Mouse (Mus musculus) hematopoietic stem cell, adult 5-6 weeks (primary cell): Measurements from ENCODE around the gene Grin1. TPM values are rescaled to one million over a fixed set of nuclear protein-coding genes. Genes with fewer than 3 reads are reported as not detected.
A peak's percentile ranks its signal among the peaks of the same experiment; 100 is the strongest.

Source experiments
- ATAC-seq, 2 experiments: fragments of 125-278 bp in 1 of 2; replicated peaks in 1 of 2; 2 replicates each; pipeline ENCODE4 v1.8.0; 2016 to 2017; ENCODE audit warnings: inconsistent platforms in 2 of 2, mild to moderate bottlenecking in 2 of 2, moderate number of reproducible peaks in 2 of 2, low read depth in 1 of 2, moderate TSS enrichment in 1 of 2; ENCODE audit not compliant: low FRiP score in 2 of 2, poor library complexity in 2 of 2, severe bottlenecking in 2 of 2, insufficient read depth in 1 of 2, low TSS enrichment in 1 of 2
- total RNA-seq: library from RNA; stranded (forward); fragments of 172-1452, 232-1000 nt; gene quantifications from 2 replicates; pipeline ENCODE4 v1.2.3, GENCODE M21; 2017

Grin1 gene
- total RNA-seq, 1 experiment from 2014 or later, result not detected

DNA sequence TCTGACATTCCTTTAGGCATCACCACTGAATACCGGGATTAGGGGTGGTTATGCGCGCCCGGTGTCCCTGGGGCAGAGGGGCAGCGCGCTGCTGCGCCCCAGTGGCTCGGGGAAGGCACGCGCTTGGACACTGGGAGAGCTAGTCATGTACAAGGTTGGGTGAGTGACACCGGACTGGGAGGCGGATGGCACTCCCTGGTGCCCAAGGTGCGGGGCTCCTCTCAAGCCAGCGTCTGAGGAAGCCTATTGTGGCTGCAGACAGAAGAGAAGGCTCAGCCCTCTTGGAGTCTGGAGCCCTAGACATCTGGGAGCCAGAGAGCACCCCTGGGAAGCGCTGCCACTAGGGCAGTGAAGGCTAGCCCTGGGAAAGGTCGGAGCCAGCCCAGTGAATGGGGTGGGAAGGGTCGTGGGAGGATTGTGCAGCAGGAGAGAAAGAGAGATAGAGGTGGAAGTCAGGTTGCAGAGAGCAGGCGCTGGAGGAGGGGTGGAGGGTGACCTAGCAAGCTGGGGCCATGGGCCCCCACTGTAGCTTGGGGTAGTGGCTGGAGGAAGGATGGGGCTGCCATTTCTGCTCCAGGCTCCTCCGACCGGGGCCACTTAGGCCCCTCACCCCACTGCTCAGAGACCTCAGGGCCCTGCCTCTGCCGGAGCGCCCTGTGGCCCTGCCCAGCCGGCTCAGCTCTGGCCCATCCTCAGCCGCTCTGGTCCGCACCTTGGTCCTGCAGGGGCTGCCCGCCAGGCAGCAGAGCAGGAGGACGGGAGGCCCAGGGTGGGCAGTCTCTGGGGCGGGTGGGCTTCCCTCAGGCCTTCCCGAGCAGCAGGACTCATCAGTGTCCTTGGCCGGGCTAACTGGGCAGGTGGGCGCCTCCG is 27.6 kb downstream of the Grin1 start:
- ATAC-seq, result no peak

DNA sequence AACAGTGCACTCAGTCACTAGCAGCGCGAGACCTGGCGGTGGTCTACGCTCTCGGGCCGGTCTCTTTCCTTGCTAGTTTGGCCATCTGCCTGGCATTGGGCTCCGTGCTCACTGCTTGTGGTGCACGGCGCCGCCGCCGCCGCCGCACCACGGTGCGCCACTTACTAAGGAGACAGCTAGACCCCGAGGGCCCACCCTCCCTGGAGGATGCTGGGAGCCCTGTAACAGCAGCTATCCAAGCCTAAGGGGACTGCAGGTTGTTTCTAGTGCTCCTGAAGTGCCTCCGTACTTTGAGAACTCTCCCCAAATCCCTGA is 28.2 kb downstream of the Grin1 start:
- no peak for ATAC-seq

DNA sequence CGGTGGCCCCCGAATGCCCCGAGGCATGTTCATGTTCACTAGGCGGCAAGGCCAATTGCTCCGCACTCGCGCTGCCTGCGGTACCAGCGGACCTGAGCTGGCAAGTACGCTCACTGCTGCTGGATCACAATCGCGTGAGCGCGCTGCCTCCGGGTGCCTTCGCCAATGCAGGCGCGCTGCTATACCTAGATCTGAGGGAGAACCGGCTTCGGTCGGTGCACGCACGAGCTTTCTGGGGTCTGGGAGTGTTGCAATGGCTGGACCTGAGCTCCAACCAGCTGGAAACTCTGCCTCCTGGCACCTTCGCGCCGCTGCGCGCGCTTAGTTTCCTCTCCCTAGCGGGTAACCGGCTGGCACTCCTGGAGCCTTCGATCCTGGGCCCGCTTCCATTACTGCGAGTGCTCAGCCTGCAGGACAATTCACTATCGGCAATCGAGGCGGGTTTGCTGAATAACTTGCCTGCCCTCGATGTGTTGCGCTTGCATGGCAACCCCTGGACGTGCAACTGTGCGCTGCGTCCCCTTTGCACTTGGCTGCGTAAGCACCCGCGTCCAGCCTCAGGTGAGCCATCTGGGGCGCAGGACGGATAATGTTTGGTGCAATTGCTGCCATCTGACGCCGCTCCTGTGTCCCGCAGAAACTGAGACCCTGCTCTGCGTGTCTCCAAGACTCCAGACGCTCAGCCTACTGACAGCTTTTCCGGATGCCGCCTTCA is 28.7 kb downstream of the Grin1 start:
- no peak for ATAC-seq

DNA sequence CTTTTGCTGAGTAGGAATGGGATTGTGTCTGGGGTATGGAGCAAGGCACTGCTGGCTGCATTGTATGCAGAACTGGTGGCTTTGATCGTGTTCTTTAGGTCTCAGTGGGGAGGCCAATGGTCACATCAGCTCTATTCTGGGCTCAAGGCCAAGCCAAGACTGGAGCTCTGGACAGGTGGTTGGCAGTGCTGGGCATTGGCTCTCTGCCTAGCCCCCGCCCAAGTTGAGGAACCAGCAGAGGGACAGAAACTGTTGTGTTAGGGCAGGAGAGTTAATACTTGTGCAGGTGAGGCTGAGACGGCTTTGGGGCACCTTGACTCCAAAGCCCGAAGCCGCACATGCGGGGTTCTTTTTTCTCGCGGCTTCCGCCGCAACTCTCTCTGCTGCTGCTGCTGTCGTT is 29.3 kb downstream of the Grin1 start, which contains the start of gene Lrrc26:
Lrrc26 (plus strand) TSS at position 265 of the 400 bp plus-strand sequence.
- no peak for ATAC-seq

DNA sequence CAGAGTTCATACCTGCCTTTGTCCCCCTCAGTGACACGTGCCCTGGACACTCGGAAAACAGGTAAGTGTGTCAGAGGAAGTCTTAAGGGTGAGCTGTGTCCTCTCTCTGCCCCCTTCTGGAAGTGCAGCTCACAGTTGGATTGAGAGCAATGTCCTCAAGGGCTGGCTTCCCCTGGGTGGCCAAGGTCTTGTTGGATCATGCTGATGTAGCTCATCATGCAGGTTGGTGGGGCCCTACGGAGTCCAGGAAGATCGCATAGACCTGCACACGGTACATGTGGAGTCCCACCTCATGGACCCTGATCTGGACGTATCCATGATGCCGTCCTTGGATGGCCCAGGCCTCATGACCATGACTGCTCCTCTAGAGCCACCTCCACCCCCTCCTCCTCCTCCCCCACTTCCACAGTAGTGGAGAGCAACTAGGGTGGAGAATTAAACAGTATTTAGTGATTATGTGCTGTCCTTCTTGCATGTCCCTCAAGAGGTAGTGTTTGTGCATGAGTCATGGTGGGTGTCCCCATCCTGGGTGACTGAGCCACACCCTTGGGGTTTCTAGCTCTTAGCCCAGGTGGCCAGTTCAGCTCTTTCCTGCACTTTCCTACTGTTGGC is 30.1 kb downstream of the Grin1 start:
- no peak for ATAC-seq

DNA sequence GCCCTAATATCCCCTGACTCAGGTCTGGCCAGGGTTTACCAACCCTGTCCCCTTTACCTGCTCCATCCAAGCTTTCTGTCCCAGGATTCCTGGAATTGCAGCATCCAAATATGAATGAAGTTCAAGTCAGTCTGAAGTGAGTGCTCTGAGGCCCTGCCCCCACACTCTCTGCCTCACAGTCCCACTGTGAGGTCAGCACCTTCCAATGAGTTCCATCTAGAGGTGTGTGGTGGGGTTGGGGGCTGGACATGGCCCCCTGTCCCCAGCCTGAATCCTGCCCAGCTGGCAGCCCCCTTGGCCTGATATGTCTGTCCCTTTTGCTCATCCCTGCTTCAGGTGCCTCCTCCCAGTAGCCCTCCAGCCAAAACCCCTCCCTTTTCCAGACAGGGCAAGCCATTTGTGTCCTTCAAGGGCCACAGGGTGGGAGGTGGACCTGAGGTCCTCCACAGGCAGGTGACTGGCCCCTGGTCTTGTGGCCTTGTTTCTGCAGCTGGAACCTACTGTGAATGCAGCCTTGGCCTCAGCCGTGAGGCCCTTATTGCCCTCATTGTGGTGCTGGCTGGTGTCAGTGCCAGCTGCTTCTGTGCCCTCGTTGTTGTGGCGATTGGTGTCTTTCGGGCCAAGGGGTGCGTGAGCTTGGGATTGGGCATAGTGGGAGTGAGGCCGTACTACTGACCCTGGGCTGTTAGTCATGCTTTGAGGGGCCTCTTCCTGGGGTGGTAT is 30.9 kb downstream of the Grin1 start, which contains the start of gene Tmem210:
Tmem210 (plus strand) TSS at position 219 of the 723 bp plus-strand sequence.
- ATAC-seq, result no peak

DNA sequence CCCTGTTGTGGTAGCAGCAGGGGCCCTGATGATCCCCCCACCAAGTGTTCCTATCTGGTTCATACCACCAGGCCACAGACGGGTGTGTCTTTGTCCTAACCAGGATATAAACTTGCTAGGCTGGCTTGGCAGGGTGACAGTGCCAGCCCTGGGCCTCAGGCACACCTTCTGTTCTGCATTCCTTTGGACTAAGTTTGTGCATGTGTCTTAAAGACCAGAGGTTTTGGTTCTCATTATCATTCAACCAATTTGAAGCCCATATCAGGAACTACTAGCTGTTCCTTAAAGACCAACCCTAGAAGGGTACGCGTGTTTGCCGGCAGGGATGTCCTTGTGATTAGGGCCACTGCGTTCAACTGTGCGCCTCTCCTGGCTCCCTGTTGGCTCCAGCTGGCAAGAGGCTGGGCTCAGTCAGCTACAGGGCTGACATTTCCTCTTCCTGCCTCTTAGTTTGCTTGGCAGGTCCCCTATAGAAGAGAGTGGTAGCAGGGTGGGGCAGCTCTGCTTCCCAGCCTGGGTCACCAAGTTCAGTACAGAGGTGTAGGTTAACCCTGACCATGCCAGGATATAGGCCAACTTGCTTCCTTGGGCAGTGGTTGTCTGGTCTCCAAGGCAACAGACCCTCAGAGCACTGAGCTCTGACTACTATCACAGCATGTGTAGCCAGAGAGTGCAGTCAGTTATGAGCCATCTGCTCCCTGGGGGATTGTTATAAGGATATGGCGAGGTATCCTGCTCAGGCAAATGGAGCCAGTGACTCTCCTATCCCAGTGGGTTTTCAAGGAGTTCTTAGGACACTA is 31.9 kb downstream of the Grin1 start:
- no peak for ATAC-seq

DNA sequence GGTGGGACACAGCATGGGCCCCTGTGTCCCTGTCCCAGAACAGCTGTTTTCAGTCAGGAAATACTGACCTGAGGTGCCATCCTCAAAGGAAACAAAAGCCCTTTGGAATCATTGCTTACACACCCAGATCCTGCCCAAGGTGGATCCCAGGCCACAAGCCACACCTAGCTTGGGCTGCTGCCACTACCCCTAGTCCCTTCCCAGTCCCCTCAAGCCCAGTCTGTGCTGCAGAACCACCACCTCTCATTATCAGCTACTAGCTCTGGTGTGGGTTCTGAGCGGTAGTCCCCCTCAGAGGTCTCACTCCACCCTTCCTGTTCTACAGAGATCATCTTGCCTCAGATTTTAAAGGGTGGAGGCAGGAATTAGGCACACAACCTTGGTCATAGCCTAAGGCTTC is 32.7 kb downstream of the Grin1 start:
- no peak for ATAC-seq

DNA sequence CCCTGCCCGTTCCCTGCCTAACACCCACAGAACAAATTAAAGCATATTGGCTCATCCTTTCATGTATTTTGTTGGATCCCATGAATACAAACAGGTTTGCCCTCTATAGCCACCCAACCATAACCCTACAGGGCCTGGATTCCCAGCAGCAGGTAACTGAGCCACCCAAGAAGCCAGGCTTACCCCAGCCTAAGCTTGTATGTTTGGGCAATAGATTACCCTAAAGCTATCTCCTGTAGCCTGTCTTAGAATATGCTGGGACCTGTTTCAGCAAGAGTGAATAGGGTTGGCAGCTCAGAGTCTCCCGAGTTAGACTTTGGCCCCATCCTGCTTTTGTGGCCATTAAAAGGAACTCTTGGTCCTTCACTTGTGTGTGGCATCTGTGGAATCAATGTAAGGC is 33.4 kb downstream of the Grin1 start:
- ATAC-seq, result no peak

DNA sequence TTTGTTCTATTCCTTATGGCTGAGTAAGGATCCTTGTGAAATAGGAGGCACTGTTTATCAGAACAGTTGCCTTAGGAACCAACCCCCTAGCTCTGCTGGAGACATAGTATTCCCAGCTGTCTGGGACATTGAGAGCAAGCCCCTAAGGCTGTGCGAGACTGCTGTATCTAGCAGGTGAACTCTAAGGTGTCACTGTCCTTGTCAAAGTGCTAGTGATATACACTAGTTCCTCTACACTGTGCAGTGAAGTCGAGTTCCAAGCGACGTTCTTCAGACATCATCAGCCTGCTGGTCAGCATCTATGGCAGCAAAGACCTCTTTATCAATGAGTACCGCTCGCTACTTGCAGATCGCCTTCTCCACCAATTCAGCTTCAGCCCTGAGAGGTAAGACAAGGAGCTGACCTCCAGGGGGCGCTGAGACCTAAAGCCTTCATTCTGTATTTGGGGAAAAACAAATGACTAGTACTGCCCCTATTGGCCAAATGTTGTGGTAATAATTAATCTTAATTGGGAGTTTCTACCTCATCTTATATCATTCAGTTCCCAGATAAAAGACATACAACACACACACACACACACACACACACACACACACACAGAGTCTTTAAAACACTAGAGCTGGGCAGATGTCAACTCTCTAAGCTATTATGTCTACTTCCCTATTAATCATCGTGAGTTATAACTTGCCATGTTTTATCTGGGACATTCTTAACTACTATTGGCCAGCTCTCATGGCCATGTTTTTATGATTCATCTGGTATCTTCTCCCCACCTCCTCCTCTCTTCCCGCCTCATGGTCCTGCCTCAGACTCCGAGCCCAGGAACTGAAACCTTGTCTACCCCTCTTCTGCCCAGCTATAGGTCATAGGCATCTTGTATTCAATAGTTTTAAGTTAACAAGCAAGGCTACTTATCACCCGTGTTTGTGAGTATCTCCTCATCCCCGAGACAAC is 39.8 kb downstream of the Grin1 start:
- peak; percentile 86 to 89 for ATAC-seq

DNA sequence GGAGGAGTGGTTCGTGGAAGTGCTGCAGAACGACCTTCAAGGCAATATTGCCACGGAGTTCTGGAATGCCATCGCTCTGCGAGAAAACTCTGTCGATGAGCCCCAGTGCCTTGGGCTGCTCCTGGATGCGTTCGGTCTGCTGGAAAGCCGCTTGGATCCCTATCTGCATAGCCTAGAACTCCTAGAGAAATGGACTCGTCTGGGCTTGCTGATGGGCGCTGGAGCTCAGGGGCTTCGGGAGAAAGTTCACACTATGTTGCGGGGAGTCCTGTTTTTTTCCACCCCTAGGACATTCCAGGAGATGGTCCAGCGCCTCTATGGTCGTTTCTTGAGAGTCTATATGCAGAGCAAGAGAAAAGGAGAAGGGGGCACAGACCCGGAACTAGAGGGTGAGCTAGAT is 46.0 kb downstream of the Grin1 start:
- no peak for ATAC-seq

DNA sequence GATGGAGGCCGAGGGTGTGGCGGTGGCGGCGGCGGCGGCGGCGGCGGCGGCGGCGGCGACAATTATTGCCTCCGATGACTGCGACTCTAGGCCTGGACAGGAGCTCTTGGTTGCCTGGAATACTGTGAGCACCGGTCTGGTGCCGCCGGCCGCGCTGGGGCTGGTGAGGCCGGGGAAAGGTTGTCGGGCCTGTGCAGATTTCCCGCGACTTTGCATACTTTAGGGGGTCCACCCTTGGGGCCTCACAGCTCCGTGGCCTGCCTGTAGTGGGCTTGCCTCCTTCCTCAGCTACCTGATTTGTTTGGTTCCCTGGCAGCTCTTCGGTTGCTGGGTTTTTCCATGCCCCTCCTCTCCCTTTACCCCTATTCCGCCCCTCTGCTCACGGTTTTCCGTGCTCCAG is 46.5 kb downstream of the Grin1 start:
- ATAC-seq, result no peak

DNA sequence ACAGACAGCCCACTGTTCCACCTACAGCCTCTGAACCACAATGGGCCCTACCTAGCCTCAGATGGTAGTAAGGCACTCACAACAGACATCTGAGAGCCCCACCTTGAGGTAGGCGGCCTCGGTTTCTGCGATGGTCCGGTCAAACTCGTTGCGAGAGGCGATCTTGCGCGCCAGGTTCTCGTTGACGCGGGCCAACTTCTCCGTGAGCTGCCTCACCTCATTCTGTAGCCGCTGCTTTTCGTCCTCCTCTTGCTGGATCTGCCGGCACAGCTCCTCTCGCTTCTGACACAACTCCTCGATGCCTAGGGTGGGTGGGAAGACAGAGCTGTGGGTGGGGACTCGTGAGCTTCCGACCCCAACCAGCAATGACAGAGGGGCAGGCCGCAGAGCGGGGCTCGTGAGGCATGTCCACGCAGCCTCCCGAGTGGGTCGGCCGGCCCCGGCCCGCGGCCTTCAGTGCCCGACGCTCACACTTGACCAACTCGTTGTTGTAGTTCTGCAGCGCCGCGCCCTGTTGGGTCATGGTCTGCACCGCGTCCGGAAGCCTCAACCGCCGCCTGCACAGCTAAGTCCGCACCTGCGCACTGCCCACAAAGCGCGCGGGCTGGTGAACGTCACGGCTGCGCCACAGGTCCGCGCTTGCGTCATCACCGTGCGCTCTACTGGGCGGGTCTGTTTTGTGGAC is 47.0 kb downstream of the Grin1 start, which contains the start of the genes Ssna1 and Anapc2:
Ssna1 (minus strand) TSS at position 612 of the 685 bp plus-strand sequence.
Anapc2 (plus strand) TSS at position 652 of the 685 bp plus-strand sequence.
- peak; percentile 90 to 96 for ATAC-seq

DNA sequence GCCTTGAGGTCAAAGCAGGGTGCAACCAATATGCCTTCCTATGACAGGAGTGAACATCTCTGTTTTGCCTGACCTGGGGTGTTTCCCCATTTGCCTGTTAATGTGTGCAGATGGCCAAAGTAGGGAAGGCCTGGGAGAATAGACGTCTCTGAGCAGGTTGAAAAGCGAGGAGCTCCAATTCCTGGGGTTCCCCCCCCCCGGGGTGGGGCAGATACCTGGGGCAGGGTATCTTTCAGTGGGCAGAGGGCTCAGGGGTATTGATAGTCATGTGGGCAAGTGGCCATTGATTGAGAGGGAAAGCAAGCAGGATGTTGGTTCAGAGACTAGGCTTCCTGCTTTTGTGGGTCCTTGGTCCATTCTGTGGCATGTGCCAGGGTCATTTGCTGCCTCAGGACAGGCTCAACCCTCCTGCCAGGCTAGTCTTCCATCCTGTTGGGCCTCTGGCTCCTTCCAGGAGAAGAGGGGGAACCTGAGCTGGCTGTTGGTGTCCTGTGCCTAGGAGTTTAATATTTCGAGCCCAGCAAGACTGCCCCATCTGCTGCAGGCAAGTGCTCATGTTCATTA is 51.2 kb downstream of the Grin1 start:
- no peak for ATAC-seq

DNA sequence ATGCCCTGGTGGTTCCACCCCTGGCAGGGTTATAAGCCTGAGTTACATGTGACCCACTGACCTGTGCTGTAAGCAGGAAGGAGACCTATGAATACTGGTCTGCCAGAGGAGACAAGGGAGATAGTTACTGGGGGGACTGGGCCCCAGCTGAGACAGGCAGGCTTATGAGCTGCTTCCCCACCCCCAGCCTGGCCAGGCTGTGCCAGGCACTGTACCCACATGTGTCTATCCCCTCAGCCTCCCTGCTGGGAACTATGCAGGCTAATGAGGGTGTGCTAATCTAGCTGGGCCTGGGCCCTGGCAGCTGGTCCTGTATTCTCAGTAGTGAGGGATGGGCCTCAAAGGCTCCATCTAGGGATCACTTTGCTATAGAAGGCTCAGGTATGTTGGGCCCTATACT is 51.7 kb downstream of the Grin1 start:
- ATAC-seq, result no peak
